Mouse (Mus musculus) intestine, postnatal 0 days (tissue): Measurements from ENCODE around the gene Mapk10. TPM values are rescaled to one million over a fixed set of nuclear protein-coding genes. Genes with fewer than 3 reads are reported as not detected.

ENCODE experiments used
- ATAC-seq: fragments of 200-750 bp; cut with Nextera tagmentation; 2 replicates; pipeline ENCODE4 v1.8.0; 2017; ENCODE audit warnings: mild to moderate bottlenecking, moderate TSS enrichment, moderate library complexity
- H3K27ac ChIP-seq: fragments of 300-500 bp; sonication (generic); 2 replicates; pipeline ENCODE4 v1.5.1; 2014; ENCODE audit warnings: mild to moderate bottlenecking, low read depth, low read length, moderate library complexity
- H3K27me3 ChIP-seq: fragments of 300-500 bp; sonication (generic); replicated peaks from 2 replicates; pipeline ENCODE4 v1.6.1; 2014; ENCODE audit warnings: low read length, mixed read lengths; ENCODE audit not compliant: control insufficient read depth, insufficient read depth
- H3K36me3 ChIP-seq: fragments of 300-500 bp; sonication (generic); 2 replicates; pipeline ENCODE4 v1.6.1; 2014; ENCODE audit warnings: mild to moderate bottlenecking, moderate library complexity; ENCODE audit not compliant: control insufficient read depth, insufficient read depth
- H3K4me1 ChIP-seq: fragments of 300-500 bp; sonication (generic); replicated peaks from 2 replicates; pipeline ENCODE4 v1.6.1; 2014; ENCODE audit warnings: antibody characterized with exemption, low read length, mixed read lengths; ENCODE audit not compliant: control insufficient read depth, insufficient read depth
- H3K4me2 ChIP-seq: fragments of 300-500 bp; sonication (generic); replicated peaks from 2 replicates; pipeline ENCODE4 v1.6.1; 2014; ENCODE audit warnings: low read depth, mild to moderate bottlenecking, moderate library complexity
- H3K4me3 ChIP-seq: fragments of 300-500 bp; sonication (generic); 2 replicates; pipeline ENCODE4 v1.5.1; 2014; ENCODE audit warnings: low read depth, low read length
- H3K9ac ChIP-seq: fragments of 300-500 bp; sonication (generic); 2 replicates; pipeline ENCODE4 v1.6.1; 2014; ENCODE audit warnings: mild to moderate bottlenecking, low read depth, low read length
- H3K9me3 ChIP-seq: fragments of 300-500 bp; sonication (generic); 2 replicates; pipeline ENCODE4 v1.6.1; 2016; ENCODE audit warnings: mixed run types; ENCODE audit not compliant: control insufficient read depth
- CTCF ChIP-seq: sonication (generic); IDR thresholded peaks from 2 replicates; pipeline ENCODE4 v1.5.1; 2016; ENCODE audit warnings: low read depth, mild to moderate bottlenecking, control low read depth, antibody characterized with exemption, moderate library complexity
- WGBS: fragments of 180-500 bp; shearing (Covaris S2); extraction: QIAGEN DNeasy Blood & Tissue Kit; methylation state at CpG from one replicate; pipeline ENCODE4 v1.1.7; 2014; 5-methylcytosine and 5-hydroxymethylcytosine counted together
- polyA plus RNA-seq: library from polyadenylated mRNA; unstranded; fragments of >200 nt; fragmentation: Nextera tagmentation; extraction: Ambion mirVana; gene quantifications from 2 replicates; pipeline ENCODE4 v1.2.1, GENCODE M21; 2015

The Mapk10 gene
- polyA plus RNA-seq, 1 experiment from 2014 or later, result 3.7 TPM

DNA sequence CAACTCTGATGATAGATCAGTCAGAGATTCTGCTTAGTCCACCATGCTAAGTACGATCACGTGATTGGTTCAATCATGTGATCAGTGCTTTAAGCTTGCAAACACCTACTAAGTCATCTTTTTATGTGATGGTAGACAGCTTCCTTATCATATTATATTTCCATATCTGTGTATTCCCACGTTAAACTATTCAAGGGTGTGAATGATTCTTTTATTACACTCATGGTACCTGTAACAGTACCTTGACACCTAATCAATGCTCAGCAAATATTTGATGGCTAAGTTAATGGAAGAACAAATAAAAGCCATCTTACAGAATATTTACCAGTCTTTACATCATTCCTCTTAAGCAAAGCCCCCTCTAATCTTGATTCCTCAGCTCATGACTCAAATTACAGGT, 91.5 kb downstream of the Mapk10 start:
- no peak overlapping the region for H3K4me3 ChIP-seq
- 49% methylated on average over 3 of the region's 3 CpGs for WGBS
- H3K9me3 ChIP-seq, result no peaks in the 10 kb centered on the region
- H3K4me1 ChIP-seq, result no peaks in the 10 kb centered on the region
- no peak overlapping the region for H3K27ac ChIP-seq
- H3K4me2 ChIP-seq, result no peak overlapping the region
- H3K27me3 ChIP-seq, result no peaks in the 10 kb centered on the region
- no peak overlapping the region for H3K9ac ChIP-seq
- no peak for ATAC-seq
- H3K36me3 ChIP-seq, result no peaks in the 10 kb centered on the region
- no peak for TF ChIP-seq CTCF

DNA sequence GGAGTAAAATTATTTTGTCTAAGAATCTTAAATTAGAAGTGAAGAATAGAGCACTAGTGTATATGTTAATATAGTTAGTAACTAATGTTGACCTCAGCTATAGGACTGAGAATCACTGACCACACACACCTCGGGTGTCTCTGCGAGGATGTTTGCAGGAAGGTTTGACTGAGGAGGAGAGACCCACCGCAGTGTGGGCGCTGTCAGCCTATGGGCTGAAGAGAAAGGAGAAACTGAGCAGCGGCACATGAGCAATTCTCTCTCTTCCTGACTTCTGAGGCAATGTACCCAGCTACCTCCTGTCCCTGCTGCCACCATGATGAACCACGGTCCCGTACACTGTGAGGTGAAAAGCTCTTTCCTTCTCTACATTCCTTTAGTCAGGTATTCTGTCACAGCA, 95.6 kb downstream of the Mapk10 start:
- no peak overlapping the region for H3K4me2 ChIP-seq
- WGBS, result 87% methylated on average over 7 of the region's 7 CpGs
- no peaks in the 10 kb centered on the region for H3K27me3 ChIP-seq
- H3K4me3 ChIP-seq, result no peak overlapping the region
- H3K4me1 ChIP-seq, result no peaks in the 10 kb centered on the region
- no peak for ATAC-seq
- H3K9ac ChIP-seq, result no peak overlapping the region
- H3K27ac ChIP-seq, result no peak overlapping the region
- TF ChIP-seq CTCF, result no peak
- H3K36me3 ChIP-seq, result no peaks in the 10 kb centered on the region
- no peaks in the 10 kb centered on the region for H3K9me3 ChIP-seq

DNA sequence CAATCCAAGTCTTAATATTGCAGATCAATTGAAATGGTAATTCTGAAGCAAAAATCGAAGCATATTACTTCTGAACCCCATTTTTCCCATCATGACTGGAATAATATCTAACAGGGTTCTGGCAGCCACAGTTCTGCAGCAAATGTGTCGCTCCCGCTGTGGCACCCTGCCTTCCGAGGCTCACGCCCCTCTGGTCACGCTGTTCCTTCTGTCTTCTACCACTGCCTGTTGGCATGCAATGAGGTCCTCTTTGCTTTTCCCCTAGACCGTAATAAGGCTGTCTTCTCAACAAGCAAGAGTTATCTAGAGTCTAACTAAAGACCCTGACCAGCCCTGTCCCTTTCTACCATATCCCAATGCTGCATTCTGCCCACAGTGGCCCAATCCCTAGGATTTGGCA, 98.7 kb downstream of the Mapk10 start:
- Histone ChIP-seq H3K36me3 (no peaks in the 10 kb centered on the region), H3K4me2 (no peak overlapping the region), H3K9me3 (no peaks in the 10 kb centered on the region), H3K4me3 (no peak overlapping the region), H3K9ac (no peak overlapping the region), H3K4me1 (no peaks in the 10 kb centered on the region), H3K27ac (no peak overlapping the region), H3K27me3 (no peaks in the 10 kb centered on the region)
- ATAC-seq, result no peak
- WGBS, result 86% methylated on average over 7 of the region's 7 CpGs
- TF ChIP-seq CTCF, result no peak

DNA sequence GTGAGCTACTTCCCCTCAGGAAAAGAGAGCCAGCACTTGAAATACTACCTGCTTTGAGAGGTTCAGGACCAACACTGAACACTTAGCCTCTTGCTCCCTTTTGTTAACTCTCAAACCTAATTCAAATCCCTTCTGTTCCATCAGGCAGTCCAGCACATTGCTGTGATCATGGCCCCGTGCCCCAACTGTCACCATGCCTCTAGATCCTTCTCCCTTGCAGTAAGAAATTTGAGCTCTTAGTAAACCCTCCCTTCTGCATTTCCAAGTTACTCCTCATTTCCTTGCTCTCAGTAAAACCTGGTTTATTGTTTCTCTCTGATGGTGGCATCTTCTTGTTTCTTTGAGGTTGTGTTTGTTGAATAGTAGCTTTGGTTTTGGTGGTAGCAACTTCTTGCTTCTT, 101.7 kb downstream of the Mapk10 start:
- Histone ChIP-seq H3K27ac (no peak overlapping the region), H3K4me2 (no peak overlapping the region), H3K9ac (no peak overlapping the region), H3K4me1 (no peaks in the 10 kb centered on the region), H3K9me3 (no peaks in the 10 kb centered on the region), H3K4me3 (no peak overlapping the region), H3K27me3 (no peaks in the 10 kb centered on the region), H3K36me3 (no peaks in the 10 kb centered on the region)
- TF ChIP-seq CTCF, result no peak
- WGBS, result 71% methylated on average over 1 of the region's 1 CpGs
- ATAC-seq, result no peak

DNA sequence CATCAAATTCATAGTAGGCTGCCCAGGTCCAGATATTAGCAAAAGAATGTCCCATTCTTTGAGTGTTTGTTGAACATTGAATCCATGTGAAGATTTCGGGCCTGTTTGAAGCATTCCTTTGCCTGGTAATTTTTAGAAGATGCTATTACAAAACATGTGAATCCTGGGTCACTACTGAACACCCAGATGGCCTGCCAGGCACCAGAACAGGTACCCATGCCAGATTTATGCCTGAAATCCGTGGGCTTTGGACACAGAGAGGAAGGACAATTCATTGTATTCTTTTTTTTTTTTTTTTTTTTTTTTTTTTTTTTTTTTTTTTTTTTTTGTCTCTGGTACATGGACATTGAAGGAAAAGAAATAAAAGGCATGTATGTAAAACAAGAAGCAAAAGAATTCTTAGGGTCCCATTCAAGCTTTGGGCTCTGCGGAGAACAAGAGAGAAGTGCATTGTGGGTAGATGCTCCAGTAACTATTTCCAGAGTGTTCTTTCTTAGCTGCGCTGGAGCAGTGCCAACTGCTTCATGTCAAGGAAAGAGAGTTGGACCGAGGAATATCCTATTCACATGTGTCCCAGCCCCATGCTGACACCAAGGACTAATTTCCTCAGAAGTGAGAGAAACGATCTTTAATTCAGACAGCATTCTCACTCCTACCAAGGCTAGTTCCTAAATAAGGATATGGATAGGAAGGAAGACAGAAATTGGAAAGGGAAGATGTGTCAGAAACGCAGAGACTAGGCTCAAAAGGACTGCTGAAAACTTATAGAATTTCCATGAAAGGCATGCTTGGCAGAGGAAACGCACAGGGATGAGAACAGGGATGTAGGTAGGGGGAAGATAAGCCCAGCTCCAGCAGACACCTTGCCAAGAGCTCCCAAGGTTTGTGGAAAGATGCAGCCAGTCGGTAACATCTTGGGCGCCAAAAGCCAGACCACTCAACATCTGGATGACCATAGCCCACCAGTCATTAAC, 105.4 kb downstream of the Mapk10 start:
- no peak for ATAC-seq
- TF ChIP-seq CTCF, result no peak
- H3K9me3 ChIP-seq, result no peaks in the 10 kb centered on the region

DNA sequence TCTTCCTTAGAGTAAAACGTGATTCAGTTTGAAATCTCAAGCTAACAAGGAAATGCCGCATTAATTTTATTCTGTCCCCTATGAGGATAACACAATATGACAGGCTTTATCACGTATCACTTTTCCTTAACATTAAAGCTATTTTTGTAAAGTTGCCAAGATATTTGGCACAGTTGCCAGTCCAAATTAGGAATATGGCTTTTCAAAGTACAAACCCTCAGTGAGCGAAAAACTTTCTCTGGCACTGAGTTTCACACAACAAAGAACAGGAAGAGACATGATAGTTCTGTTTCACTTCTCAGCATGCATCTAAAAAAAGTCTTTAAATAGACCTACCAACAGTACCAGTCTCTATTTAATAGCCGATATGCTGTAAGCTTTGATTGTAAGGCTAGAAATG, 107.1 kb downstream of the Mapk10 start:
- Histone ChIP-seq H3K4me1 (no peaks in the 10 kb centered on the region), H3K9me3 (no peaks in the 10 kb centered on the region), H3K36me3 (no peaks in the 10 kb centered on the region), H3K27ac (no peak overlapping the region), H3K4me3 (no peak overlapping the region), H3K4me2 (no peak overlapping the region), H3K27me3 (no peaks in the 10 kb centered on the region), H3K9ac (no peak overlapping the region)
- TF ChIP-seq CTCF, result no peak
- ATAC-seq, result no peak
- WGBS, result 81% methylated on average over 5 of the region's 5 CpGs

More for the DNA sequence above, 105.4 kb downstream of the Mapk10 start:
- Histone ChIP-seq H3K36me3 (no peaks in the 10 kb centered on the region), H3K27ac (no peak overlapping the region), H3K9ac (no peak overlapping the region), H3K4me1 (no peaks in the 10 kb centered on the region), H3K4me2 (no peak overlapping the region), H3K27me3 (no peaks in the 10 kb centered on the region), H3K4me3 (no peak overlapping the region)
- 81% methylated on average over 10 of the region's 10 CpGs for WGBS
